Mouse (Mus musculus) myocyte (in vitro differentiated cells): ENCODE results near the gene Cdh11. TPM values are rescaled to one million over a fixed set of nuclear protein-coding genes. Genes with fewer than 3 reads are reported as not detected.

Experiments
- H3K27me3 ChIP-seq: one replicate; pipeline ENCODE4 v1.6.1; 2011; ENCODE audit not compliant: control insufficient read depth, insufficient read depth, insufficient read length
- H3K36me3 ChIP-seq: one replicate; pipeline ENCODE4 v1.6.1; 2011; ENCODE audit not compliant: control insufficient read depth, insufficient read depth
- H3K4me2 ChIP-seq: one replicate; pipeline ENCODE4 v1.6.1; 2011; ENCODE audit warnings: low read depth, control low read depth
- H3K4me3 ChIP-seq: one replicate; pipeline ENCODE4 v1.5.1; 2011; ENCODE audit warnings: mild to moderate bottlenecking, control low read depth, moderate library complexity
- H3K79me2 ChIP-seq: one replicate; pipeline ENCODE4 v1.6.1; 2011; ENCODE audit not compliant: control insufficient read depth, insufficient read depth
- H3ac ChIP-seq: one replicate; pipeline ENCODE4 v1.6.1; 2011; ENCODE audit not compliant: control insufficient read depth, insufficient read length
- CEBPB ChIP-seq: IDR thresholded peaks from 2 replicates; pipeline ENCODE4 v1.6.1; 2011; ENCODE audit warnings: mild to moderate bottlenecking, moderate library complexity; ENCODE audit not compliant: poor library complexity, insufficient read depth, severe bottlenecking
- E2F4 ChIP-seq: IDR thresholded peaks from one replicate; pipeline ENCODE4 v1.6.1; 2011; ENCODE audit warnings: mild to moderate bottlenecking, control low read depth, moderate library complexity; ENCODE audit not compliant: insufficient read depth
- MAX ChIP-seq: IDR thresholded peaks from one replicate; pipeline ENCODE4 v1.6.1; 2011; ENCODE audit warnings: low read depth, mild to moderate bottlenecking, control low read depth
- MYOD1 ChIP-seq, 3 experiments: IDR thresholded peaks; one replicate each; pipeline ENCODE4 v1.6.1; 2011; ENCODE audit warnings: control low read depth in 2 of 3, low read depth in 2 of 3, mild to moderate bottlenecking in 2 of 3, moderate library complexity in 1 of 3; ENCODE audit not compliant: insufficient read length in 2 of 3, control insufficient read depth in 1 of 3
- MYOG ChIP-seq, 3 experiments: IDR thresholded peaks; one replicate each; pipeline ENCODE4 v1.6.1; 2011; ENCODE audit warnings: control low read depth in 2 of 3, low read depth in 2 of 3, mild to moderate bottlenecking in 2 of 3; ENCODE audit not compliant: insufficient read length in 2 of 3, control insufficient read depth in 1 of 3, insufficient read depth in 1 of 3
- POLR2A ChIP-seq: IDR thresholded peaks from one replicate; pipeline ENCODE4 v1.6.1; 2011; ENCODE audit warnings: low read depth, mild to moderate bottlenecking, control low read depth, moderate library complexity; ENCODE audit not compliant: insufficient read length
- POLR2AphosphoS2 ChIP-seq: IDR thresholded peaks from one replicate; pipeline ENCODE4 v1.6.1; 2011; ENCODE audit warnings: low read depth, control low read depth; ENCODE audit not compliant: insufficient read length
- REST ChIP-seq: IDR thresholded peaks from one replicate; pipeline ENCODE4 v1.6.1; 2011; ENCODE audit warnings: mild to moderate bottlenecking, control low read depth, moderate library complexity; ENCODE audit not compliant: insufficient read depth, insufficient read length
- SRF ChIP-seq: IDR thresholded peaks from one replicate; pipeline ENCODE4 v1.6.1; 2011; ENCODE audit warnings: low read depth; ENCODE audit not compliant: control insufficient read depth, insufficient read length
- TCF12 ChIP-seq: IDR thresholded peaks from one replicate; pipeline ENCODE4 v1.6.1; 2011; ENCODE audit warnings: mild to moderate bottlenecking, control low read depth; ENCODE audit not compliant: poor library complexity, insufficient read depth, severe bottlenecking
- TCF3 ChIP-seq: IDR thresholded peaks from one replicate; pipeline ENCODE4 v1.6.1; 2011; ENCODE audit warnings: low read depth, control low read depth; ENCODE audit not compliant: insufficient read length
- USF1 ChIP-seq: IDR thresholded peaks from one replicate; pipeline ENCODE4 v1.6.1; 2011; ENCODE audit warnings: low read depth, mild to moderate bottlenecking, control low read depth, moderate library complexity
- polyA plus RNA-seq: library from polyadenylated mRNA; unstranded; fragments of >200 nt; fragmentation: generic; extraction: Trizol; gene quantifications from one replicate; pipeline ENCODE4 v1.2.1, GENCODE M21; 2012; ENCODE audit warnings: missing spikeins

Cdh11 gene
- polyA plus RNA-seq, 1 experiment: 6.1 TPM

DNA sequence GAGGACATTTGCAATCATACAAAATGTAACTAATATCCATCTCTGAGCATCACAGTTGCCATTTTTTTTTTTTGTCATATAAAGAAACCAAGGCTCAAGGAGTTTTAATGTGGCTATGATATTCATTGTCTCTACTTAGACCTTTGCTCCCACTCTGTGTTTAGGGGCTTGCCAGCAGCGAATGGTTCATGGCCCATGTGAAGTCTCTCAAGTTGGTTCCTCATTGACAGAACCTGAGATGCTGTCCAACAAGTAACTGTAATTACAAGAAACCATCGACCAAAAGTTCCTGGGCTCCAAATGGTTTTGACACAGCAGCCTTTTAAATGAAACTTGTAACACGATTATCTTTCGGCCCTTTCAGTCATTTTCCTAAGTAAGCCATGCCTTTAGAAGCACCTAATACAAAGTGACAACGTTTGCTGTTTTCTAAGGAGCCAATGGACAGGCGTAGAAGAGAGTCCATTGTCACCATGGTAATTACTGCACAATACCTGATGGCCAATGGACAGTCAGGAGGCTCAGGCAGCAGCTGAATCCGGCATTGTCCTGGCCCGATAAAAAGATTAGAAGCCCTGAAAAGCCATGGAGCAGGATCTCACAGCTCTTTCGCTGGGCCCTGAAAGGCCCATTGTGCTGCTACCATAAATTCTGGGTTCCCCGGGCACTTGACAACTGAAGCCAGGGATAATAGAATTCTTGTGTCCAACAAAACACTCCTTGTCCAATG is 59.1 kb downstream of the Cdh11 start:
- TF ChIP-seq CEBPB (no peak), MAX (no peak), TCF12 (no peak), SRF (no peak), TCF3 (no peak), MYOD1 (IDR thresholded peaks at IDR 0.05; ENCODE audit: control insufficient read depth in 1 of 3, insufficient read length in 2 of 3, low read depth in 2 of 3) (no peak), MYOG (IDR thresholded peaks at IDR 0.05; ENCODE audit: control insufficient read depth in 1 of 3, insufficient read depth in 1 of 3, insufficient read length in 2 of 3, low read depth in 2 of 3) (no peak), REST (no peak), E2F4 (no peak), USF1 (no peak), POLR2AphosphoS2 (no peak), POLR2A (no peak)
- no peaks in the 10 kb centered on the region for H3K27me3 ChIP-seq
- no peak overlapping the region for H3ac ChIP-seq
- H3K4me2 ChIP-seq: no peak overlapping the region
- no peaks in the 10 kb centered on the region for H3K79me2 ChIP-seq
- H3K36me3 ChIP-seq: no peaks in the 10 kb centered on the region
- H3K4me3 ChIP-seq: no peak overlapping the region

DNA sequence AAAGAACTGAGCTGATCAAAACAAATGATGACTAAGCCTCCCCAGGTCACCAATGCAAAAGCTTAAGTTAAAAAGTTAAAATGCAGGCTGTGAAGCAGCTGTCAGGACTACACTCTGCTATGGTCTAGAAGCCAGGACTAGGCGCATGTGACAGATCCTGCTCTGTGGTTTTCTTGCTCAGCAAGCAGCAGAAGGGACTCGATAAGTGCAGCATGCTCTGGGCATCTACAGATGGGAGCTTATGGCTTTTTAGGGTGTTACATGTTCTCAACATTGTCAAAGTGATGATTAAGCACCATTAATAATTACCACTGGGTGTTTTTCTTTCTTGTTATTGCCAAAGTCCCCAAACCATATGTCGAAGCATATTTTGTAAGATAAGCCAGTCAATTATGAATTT is 59.9 kb downstream of the Cdh11 start:
- TF ChIP-seq USF1 (no peak), MAX (no peak), TCF3 (no peak), TCF12 (no peak), CEBPB (no peak), POLR2AphosphoS2 (no peak), MYOD1 (IDR thresholded peaks at IDR 0.05; ENCODE audit: control insufficient read depth in 1 of 3, insufficient read length in 2 of 3, low read depth in 2 of 3) (no peak), REST (no peak), E2F4 (no peak), POLR2A (no peak), SRF (no peak), MYOG (IDR thresholded peaks at IDR 0.05; ENCODE audit: control insufficient read depth in 1 of 3, insufficient read depth in 1 of 3, insufficient read length in 2 of 3, low read depth in 2 of 3) (no peak)
- H3K4me2 ChIP-seq: no peak overlapping the region
- H3K27me3 ChIP-seq: no peaks in the 10 kb centered on the region
- H3K36me3 ChIP-seq: no peaks in the 10 kb centered on the region
- H3K79me2 ChIP-seq: no peaks in the 10 kb centered on the region
- H3K4me3 ChIP-seq: no peak overlapping the region
- no peak overlapping the region for H3ac ChIP-seq

DNA sequence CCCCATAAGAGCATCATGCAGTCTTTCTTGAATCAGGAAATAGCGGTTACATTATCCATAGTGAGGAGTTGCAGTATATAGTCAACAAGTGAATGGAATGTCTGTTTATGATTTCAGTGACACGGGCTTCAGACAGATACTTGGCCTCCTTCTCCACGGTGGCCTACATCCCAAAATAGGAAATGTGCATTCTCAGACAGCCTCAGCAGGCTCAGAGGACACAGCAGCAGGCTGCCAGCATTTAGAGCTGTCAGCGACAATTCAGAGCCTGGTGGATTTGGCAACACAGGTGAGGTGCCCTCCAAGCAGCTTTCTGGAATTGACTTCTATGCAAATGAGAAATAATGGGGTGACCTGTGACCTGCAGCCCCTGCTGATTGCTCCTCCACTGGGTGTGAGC is 69.5 kb downstream of the Cdh11 start:
- H3K4me2 ChIP-seq: no peak overlapping the region
- H3K36me3 ChIP-seq: no peaks in the 10 kb centered on the region
- TF ChIP-seq REST: no peak
- no peak for TF ChIP-seq SRF
- no peak for TF ChIP-seq POLR2A
- TF ChIP-seq MYOG (IDR thresholded peaks at IDR 0.05; ENCODE audit: control insufficient read depth in 1 of 3, insufficient read depth in 1 of 3, insufficient read length in 2 of 3, low read depth in 2 of 3): no peak
- TF ChIP-seq MAX: no peak
- H3K27me3 ChIP-seq: no peaks in the 10 kb centered on the region
- no peak overlapping the region for H3ac ChIP-seq
- no peaks in the 10 kb centered on the region for H3K79me2 ChIP-seq
- no peak overlapping the region for H3K4me3 ChIP-seq

DNA sequence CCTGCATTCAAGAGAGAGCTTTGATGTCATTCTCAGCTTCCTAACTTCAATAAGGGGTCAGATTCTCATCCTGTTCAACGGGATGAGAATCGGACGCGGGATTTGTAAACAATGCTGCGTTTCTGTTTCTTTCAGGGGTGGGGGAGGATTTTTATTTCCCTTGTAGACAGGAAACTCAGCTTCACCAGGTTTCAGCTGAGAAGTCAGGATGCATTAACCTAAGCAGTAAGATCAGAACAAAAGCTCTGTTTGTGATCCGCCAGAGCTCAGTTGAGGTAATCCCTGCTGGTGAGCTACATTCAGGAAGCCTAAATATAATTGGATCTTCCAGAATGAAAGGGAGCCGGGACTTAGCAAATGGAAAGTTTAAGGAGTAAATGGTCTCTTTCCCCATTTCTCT is 78.1 kb downstream of the Cdh11 start:
- H3K4me3 ChIP-seq: no peak overlapping the region
- H3K36me3 ChIP-seq: no peaks in the 10 kb centered on the region
- H3K27me3 ChIP-seq: no peaks in the 10 kb centered on the region
- no peak overlapping the region for H3K4me2 ChIP-seq
- no peaks in the 10 kb centered on the region for H3K79me2 ChIP-seq
- TF ChIP-seq CEBPB (no peak), POLR2AphosphoS2 (no peak), REST (no peak), POLR2A (no peak), USF1 (no peak), MAX (no peak), TCF3 (no peak)
- H3ac ChIP-seq: no peak overlapping the region

DNA sequence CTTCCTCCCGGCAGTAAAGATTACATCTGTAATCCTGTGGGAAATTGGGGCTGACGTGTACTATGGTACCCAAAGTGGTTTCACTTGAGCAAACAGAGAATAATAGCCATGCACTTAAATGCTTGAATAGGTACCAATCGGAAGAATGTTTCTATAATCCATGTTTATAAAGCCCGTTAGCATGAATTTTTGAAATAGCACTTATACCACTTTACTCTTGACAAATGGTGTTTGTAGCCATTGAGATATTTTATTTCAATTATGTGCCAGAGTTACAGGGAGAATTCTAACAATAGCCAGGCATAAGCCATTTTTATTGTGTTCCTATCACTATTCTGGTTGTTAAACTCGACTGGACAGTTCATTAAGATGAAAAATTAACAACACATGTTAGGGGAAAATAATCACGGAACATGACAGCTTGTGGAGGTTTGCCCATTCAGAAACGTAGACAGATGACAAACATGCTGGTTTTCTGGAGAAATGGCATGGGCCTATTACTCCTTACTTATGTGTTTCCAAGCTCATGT is 80.0 kb downstream of the Cdh11 start:
- TF ChIP-seq MYOG (IDR thresholded peaks at IDR 0.05; ENCODE audit: control insufficient read depth in 1 of 3, insufficient read depth in 1 of 3, insufficient read length in 2 of 3, low read depth in 2 of 3): no peak
- H3ac ChIP-seq: no peak overlapping the region
- H3K36me3 ChIP-seq: no peaks in the 10 kb centered on the region
- no peak overlapping the region for H3K4me2 ChIP-seq
- H3K79me2 ChIP-seq: no peaks in the 10 kb centered on the region
- no peak overlapping the region for H3K4me3 ChIP-seq
- no peaks in the 10 kb centered on the region for H3K27me3 ChIP-seq
